Mouse (Mus musculus) hindbrain, embryonic 11.5 days (tissue): ENCODE results near the gene Higd1c. TPM values are rescaled to one million over a fixed set of nuclear protein-coding genes. Genes with fewer than 3 reads are reported as not detected.
A peak's percentile ranks its signal among the peaks of the same experiment; 100 is the strongest.
"Not testable (repeated sequence)": the region's sequence is repeated elsewhere in the genome, so short reads cannot be mapped to it uniquely, and the experiment has no call there.

ENCODE experiments used
- ATAC-seq: fragments of 200-750 bp; cut with Nextera tagmentation; 2 replicates; pipeline ENCODE4 v1.8.0; 2017; ENCODE audit warnings: mild to moderate bottlenecking, moderate TSS enrichment, moderate library complexity; ENCODE audit not compliant: low FRiP score
- DNase-seq: peaks from one replicate; pipeline ENCODE4 v3.0.0-alpha.2; 2015; ENCODE audit warnings: low spot score
- H3K27ac ChIP-seq: fragments of 300-500 bp; sonication (generic); 2 replicates; pipeline ENCODE4 v1.5.1; 2014; ENCODE audit warnings: mild to moderate bottlenecking, low read depth, low read length
- H3K27me3 ChIP-seq: fragments of 300-500 bp; sonication (generic); 2 replicates; pipeline ENCODE4 v1.6.1; 2014; ENCODE audit warnings: mild to moderate bottlenecking, low read length, moderate library complexity, mixed read lengths; ENCODE audit not compliant: control insufficient read depth, insufficient read depth
- H3K36me3 ChIP-seq: fragments of 300-500 bp; sonication (generic); 2 replicates; pipeline ENCODE4 v1.6.1; 2014; ENCODE audit warnings: mild to moderate bottlenecking, low read length, moderate library complexity, mixed read lengths; ENCODE audit not compliant: control insufficient read depth, insufficient read depth
- H3K4me1 ChIP-seq: fragments of 300-500 bp; sonication (generic); replicated peaks from 2 replicates; pipeline ENCODE4 v1.6.1; 2014; ENCODE audit warnings: low read length, mixed read lengths; ENCODE audit not compliant: control insufficient read depth, insufficient read depth
- H3K4me2 ChIP-seq: fragments of 300-500 bp; sonication (generic); replicated peaks from 2 replicates; pipeline ENCODE4 v1.6.1; 2014; ENCODE audit warnings: mild to moderate bottlenecking, low read depth, low read length
- H3K4me3 ChIP-seq: fragments of 300-500 bp; sonication (generic); 2 replicates; pipeline ENCODE4 v1.5.1; 2014; ENCODE audit warnings: low read depth, low read length
- H3K9ac ChIP-seq: fragments of 300-500 bp; sonication (generic); 2 replicates; pipeline ENCODE4 v1.6.1; 2014; ENCODE audit warnings: low read depth, low read length
- H3K9me3 ChIP-seq: fragments of 300-500 bp; sonication (generic); 2 replicates; pipeline ENCODE4 v1.6.1; 2016; ENCODE audit warnings: low read length; ENCODE audit not compliant: control insufficient read depth
- WGBS: fragments of 180-500 bp; shearing (Covaris S2); extraction: QIAGEN DNeasy Blood & Tissue Kit; methylation state at CpG from one replicate; pipeline ENCODE4 v1.1.7; 2014; 5-methylcytosine and 5-hydroxymethylcytosine counted together
- polyA plus RNA-seq: library from polyadenylated mRNA; unstranded; fragments of >200 nt; fragmentation: Nextera tagmentation; extraction: Ambion mirVana; gene quantifications from 2 replicates; pipeline ENCODE4 v1.2.1, GENCODE M21; 2014

The Higd1c gene
- polyA plus RNA-seq, 1 experiment from 2014 or later: not detected

GRCm38 (mm10) chr15:100421758-100422197 lies 57.4 kb downstream of the Higd1c start, which contains the start of gene Gm5475:
Gm5475 (plus strand) TSS chr15:100422147.
- H3K27ac ChIP-seq, H3K36me3 ChIP-seq, H3K4me1 ChIP-seq, DNase-seq, ATAC-seq, H3K9me3 ChIP-seq: not testable (repeated sequence)
- Histone ChIP-seq H3K4me2 (peak within 1 kb of the TSS; percentile 87), H3K4me3 (peak within 1 kb of the TSS; percentile 98), H3K27me3 (peaks cover 14% of the 10 kb centered on the region), H3K9ac (peak within 1 kb of the TSS; percentile 92)
- WGBS: 45% methylated on average over 3 of the region's 3 CpGs

- peaks cover 4% of the 10 kb centered on the region for H3K4me1 ChIP-seq
- ATAC-seq (peak; percentile 77), DNase-seq (peak; percentile 62)
- H3K9ac ChIP-seq: peak overlapping the region; percentile 92
- peak overlapping the region; percentile 66 for H3K4me2 ChIP-seq
- no peaks in the 10 kb centered on the region for H3K9me3 ChIP-seq
- no peaks in the 10 kb centered on the region for H3K36me3 ChIP-seq
- H3K4me3 ChIP-seq: peak overlapping the region; percentile 98
- 0% methylated on average over 30 of the region's 44 CpGs for WGBS
- H3K27me3 ChIP-seq: peaks cover 14% of the 10 kb centered on the region
- H3K27ac ChIP-seq: no peak overlapping the region
Observed at GRCm38 (mm10) chr15:100422476-100422875, 58.1 kb downstream of the Higd1c start.

DNA sequence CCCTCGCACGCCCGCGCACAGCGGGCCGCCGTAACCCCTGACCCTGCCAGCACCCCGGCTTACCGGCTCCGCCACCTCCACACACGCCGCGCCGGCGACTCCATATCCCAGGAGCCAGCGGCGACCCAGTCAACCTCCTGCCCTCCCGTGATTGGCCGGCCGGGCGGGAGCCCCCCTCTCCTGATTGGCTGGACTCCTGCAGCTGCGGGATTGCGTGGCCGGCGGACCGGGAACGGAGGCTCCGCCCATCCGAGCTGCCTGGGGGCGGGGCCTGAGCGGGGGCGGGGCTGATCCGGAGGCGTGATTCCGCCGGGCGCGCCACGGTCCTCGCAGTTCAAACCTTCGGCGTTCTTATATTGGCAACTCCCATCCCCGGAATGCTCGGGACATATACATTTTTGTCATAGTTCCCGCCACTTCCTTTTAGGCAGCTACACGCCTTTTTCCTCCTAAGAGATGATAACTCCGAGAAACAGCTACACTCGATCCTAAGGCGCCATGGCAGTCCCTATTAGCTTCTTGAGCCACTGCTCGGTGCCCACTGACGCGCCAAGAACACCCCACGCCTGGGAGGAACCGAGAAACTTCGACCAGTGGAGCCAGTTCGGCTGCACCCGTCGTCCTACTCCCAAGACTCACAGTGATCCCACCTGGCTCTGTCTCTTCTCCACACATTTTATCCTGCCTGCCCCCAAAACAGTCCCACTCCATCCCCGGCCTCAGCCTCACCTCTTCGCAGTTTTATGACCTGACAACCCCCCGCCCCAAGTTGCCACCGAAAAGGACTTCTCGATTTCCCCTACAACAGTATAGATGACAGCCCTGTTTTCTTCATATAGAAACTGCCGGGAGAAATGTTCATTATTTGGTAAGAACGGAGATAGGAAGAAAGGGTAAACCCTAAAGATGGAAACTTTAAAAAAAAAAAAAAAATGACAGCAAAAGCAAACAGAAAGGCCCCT lies 58.8 kb downstream of the Higd1c start:
- no peaks in the 10 kb centered on the region for H3K36me3 ChIP-seq
- DNase-seq: peak; percentile 94
- H3K4me3 ChIP-seq: peak overlapping the region; percentile 98
- no peak overlapping the region for H3K27ac ChIP-seq
- peak overlapping the region; percentile 92 for H3K9ac ChIP-seq
- peaks cover 14% of the 10 kb centered on the region for H3K27me3 ChIP-seq
- H3K4me2 ChIP-seq: peak overlapping the region; percentile 87
- WGBS: 2% methylated on average over 53 of the region's 65 CpGs
- peak; percentile 99 for ATAC-seq
- no peaks in the 10 kb centered on the region for H3K9me3 ChIP-seq
- peaks cover 4% of the 10 kb centered on the region; the same call in 1 of the 2 replicates for H3K4me1 ChIP-seq

DNA sequence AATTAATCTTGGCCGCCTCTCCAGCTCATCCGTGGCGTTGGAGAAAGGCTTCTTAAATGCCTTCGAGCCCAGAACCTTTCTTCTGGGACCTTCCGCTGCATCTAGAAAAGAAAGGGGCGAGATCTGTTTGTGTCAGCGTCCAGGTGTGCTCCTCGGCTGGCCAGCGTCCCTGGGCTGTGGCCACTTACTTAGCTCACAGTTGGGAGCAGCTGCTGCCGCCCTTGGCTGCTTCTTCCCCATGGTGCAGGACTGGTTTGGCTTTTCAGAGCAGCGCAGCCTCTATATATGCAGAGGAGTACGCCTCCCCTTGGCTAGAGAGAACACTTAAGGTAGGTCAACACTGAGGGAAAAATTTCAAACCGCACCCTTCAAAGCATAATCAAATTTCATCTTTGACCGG lies 59.6 kb downstream of the Higd1c start:
- Histone ChIP-seq H3K4me2 (peak overlapping the region; percentile 87), H3K4me3 (peak overlapping the region; percentile 98; the same call in 1 of the 2 replicates), H3K9me3 (no peaks in the 10 kb centered on the region), H3K4me1 (peaks cover 4% of the 10 kb centered on the region; the same call in 1 of the 2 replicates), H3K36me3 (no peaks in the 10 kb centered on the region), H3K27ac (no peak overlapping the region), H3K27me3 (peaks cover 14% of the 10 kb centered on the region), H3K9ac (no peak overlapping the region)
- ATAC-seq (no peak), DNase-seq (peak; percentile 44)
- WGBS: 2% methylated on average over 14 of the region's 14 CpGs

- no peak within 1 kb of the TSS for H3K9ac ChIP-seq
Observed at GRCm38 (mm10) chr15:100424396-100425122, 60.2 kb downstream of the Higd1c start, which contains the start of gene Slc11a2. Slc11a2 (minus strand) TSS chr15:100425072.

DNA sequence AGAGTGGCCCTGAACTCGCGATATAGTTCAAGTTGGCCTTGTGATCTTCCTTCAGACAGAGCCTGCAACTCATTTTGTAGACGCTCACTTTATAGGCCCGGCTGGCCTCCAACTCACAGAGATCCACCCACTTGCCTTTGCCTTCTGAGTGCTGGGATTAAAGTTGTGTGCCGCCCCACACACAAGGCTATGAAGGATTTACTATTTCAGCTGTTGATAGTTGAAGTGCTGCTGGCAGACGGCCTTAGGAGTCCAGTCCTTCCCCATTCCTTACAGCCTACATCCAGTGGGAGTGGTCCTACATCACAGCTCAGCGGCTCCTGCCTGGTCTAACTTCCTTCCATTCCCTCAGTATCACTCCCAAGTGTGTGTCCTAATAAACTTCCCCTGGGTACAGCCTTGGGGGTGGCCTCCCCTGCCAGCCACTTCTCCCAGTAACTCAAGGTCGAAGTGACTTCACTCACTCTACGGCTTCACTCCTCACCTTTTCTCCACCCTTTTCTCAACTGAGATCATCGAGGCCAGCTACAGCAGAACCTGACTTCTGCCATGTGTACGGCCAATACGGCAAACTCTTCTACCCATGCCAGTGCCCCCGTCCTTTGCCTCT lies 64.1 kb downstream of the Higd1c start:
- Histone ChIP-seq H3K27ac (no peak overlapping the region), H3K4me3 (no peak overlapping the region), H3K4me2 (no peak overlapping the region), H3K36me3 (no peaks in the 10 kb centered on the region), H3K9ac (no peak overlapping the region), H3K27me3 (peaks cover 14% of the 10 kb centered on the region), H3K4me1 (peaks cover 2% of the 10 kb centered on the region; the same call in 1 of the 2 replicates), H3K9me3 (no peaks in the 10 kb centered on the region)
- ATAC-seq (no peak), DNase-seq (no peak)
- WGBS: 88% methylated on average over 13 of the region's 13 CpGs

More at GRCm38 (mm10) chr15:100424396-100425122, 60.2 kb downstream of the Higd1c start, which contains the start of gene Slc11a2:
- Histone ChIP-seq H3K4me1 (peaks cover 4% of the 10 kb centered on the region; the same call in 1 of the 2 replicates), H3K4me3 (peak within 1 kb of the TSS; percentile 1), H3K36me3 (no peaks in the 10 kb centered on the region), H3K27me3 (peaks cover 14% of the 10 kb centered on the region), H3K9me3 (no peaks in the 10 kb centered on the region), H3K27ac (no peak within 1 kb of the TSS), H3K4me2 (peak within 1 kb of the TSS; percentile 87)
- WGBS: 31% methylated on average over 17 of the region's 17 CpGs
- ATAC-seq: no peak
- peak; percentile 41 for DNase-seq

DNA sequence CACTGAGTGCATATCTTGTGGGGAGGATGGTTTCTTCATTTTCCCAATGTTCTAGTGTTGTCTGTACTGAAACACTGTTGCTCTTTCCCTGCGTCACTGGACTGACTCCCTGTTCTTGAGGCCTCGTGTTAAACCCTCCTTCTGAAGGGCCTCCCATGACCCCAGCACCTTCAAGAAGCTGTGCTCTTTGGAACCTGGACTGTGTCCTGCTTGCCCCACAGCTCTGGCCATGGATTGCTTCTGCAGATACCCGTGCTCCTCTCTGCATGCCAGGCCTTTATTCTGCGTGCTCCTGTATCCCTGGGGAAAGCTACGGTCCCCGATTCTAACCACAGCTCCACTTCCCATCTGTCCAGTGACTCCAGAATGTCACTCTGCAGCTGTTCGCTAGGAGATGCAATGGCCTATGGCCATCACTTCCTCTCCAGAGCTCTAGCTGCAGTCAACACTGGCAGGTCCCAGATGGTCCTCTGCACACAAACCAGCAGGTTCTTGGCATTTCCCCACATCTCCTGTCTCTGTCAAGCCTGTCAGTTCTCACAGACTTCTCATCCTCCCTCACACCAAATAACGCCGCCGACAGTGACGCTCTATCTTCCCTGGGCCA lies 65.7 kb downstream of the Higd1c start:
- no peak for ATAC-seq

DNA sequence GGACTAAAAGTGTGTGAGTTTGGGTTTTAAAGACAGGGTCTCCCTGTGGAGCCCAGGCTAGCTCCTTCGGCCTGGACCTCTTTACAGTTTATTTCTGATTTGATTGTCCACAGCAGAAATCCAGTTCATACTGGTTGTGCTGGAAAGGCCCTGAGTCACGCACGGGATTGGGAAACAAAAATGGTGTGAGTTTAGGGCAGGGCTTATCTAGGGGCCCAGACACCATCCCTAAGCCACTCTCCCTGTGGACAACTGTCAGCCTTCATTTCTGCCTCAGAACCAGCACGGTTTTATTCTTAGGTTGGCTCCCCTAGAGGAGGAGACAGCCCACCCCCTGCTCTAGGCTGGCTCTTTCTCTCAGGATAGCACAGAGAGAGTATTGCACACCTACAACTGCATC lies 68.9 kb downstream of the Higd1c start:
- no peaks in the 10 kb centered on the region for H3K9me3 ChIP-seq
- H3K4me1 ChIP-seq: no peaks in the 10 kb centered on the region
- H3K4me3 ChIP-seq: no peak overlapping the region
- H3K4me2 ChIP-seq: no peak overlapping the region
- no peaks in the 10 kb centered on the region for H3K36me3 ChIP-seq
- H3K27ac ChIP-seq: no peak overlapping the region
- DNase-seq (no peak), ATAC-seq (no peak)
- H3K9ac ChIP-seq: no peak overlapping the region
- 70% methylated on average over 4 of the region's 4 CpGs for WGBS
- H3K27me3 ChIP-seq: no peaks in the 10 kb centered on the region

More for the DNA sequence above, 65.7 kb downstream of the Higd1c start:
- DNase-seq: no peak
- Histone ChIP-seq H3K36me3 (no peaks in the 10 kb centered on the region), H3K4me2 (no peak overlapping the region), H3K9me3 (no peaks in the 10 kb centered on the region), H3K9ac (no peak overlapping the region), H3K27ac (no peak overlapping the region), H3K27me3 (peaks cover 4% of the 10 kb centered on the region; the same call in 1 of the 2 replicates), H3K4me1 (no peaks in the 10 kb centered on the region), H3K4me3 (no peak overlapping the region)
- WGBS: 84% methylated on average over 11 of the region's 11 CpGs
